Mouse (Mus musculus) ES-E14 (cell line): ENCODE data around the gene Sim1.

Experiments used
- CHD2 ChIP-seq: IDR thresholded peaks from 2 replicates; pipeline ENCODE4 v1.6.1; 2014; ENCODE audit warnings: mild to moderate bottlenecking, low read depth, low read length, inconsistent platforms
- HCFC1 ChIP-seq: IDR thresholded peaks from 2 replicates; pipeline ENCODE4 v1.6.1; 2012; ENCODE audit warnings: low read length, inconsistent platforms, borderline replicate concordance; ENCODE audit not compliant: insufficient read depth
- ZC3H11A ChIP-seq: IDR thresholded peaks from 2 replicates; pipeline ENCODE4 v1.6.1; 2012; ENCODE audit warnings: low read depth, mild to moderate bottlenecking, inconsistent platforms, low read length, borderline replicate concordance
- ZNF384 ChIP-seq: IDR thresholded peaks from 2 replicates; pipeline ENCODE4 v1.6.1; 2012; ENCODE audit warnings: low read depth, low read length, inconsistent platforms

GRCm38 (mm10) chr10:51014901-51015300 lies 120.3 kb downstream of the Sim1 start:
- no peak for TF ChIP-seq ZNF384
- no peak for TF ChIP-seq HCFC1
- TF ChIP-seq CHD2 = no peak
- no peak for TF ChIP-seq ZC3H11A
